Mouse (Mus musculus): ENCODE results near the gene Hilpda. TPM values are rescaled to one million over a fixed set of nuclear protein-coding genes. Genes with fewer than 3 reads are reported as not detected.
A peak's percentile ranks its signal among the peaks of the same experiment; 100 is the strongest.

Hilpda gene
- total RNA-seq, 1 experiment, result 36.9 TPM

GRCm38 (mm10) chr6:29276746-29277145, 4.5 kb downstream of the Hilpda start:
- in situ Hi-C loops (cut with MboI; ENCODE audit: low sequenced_read_pairs in 2 of 2, unreplicated experiment in 2 of 2), result no loop called here
- TF ChIP-seq CHD2 (IDR thresholded peaks at IDR 0.05; ENCODE audit: low read depth, low read length) (no peak), ZNF384 (IDR thresholded peaks at IDR 0.05; ENCODE audit: low read depth, low read length) (no peak), MAFK (IDR thresholded peaks at IDR 0.05; ENCODE audit: insufficient read depth, low read depth, low read length) (no peak), HCFC1 (IDR thresholded peaks at IDR 0.05; ENCODE audit: borderline replicate concordance, insufficient read depth, low read length) (no peak), ZC3H11A (IDR thresholded peaks at IDR 0.05; ENCODE audit: borderline replicate concordance, low read depth, low read length) (no peak)
- H3K4me3 ChIP-seq (ENCODE audit: insufficient read depth in 1 of 2, low read depth in 1 of 2, low read length in 2 of 2, poor library complexity in 1 of 2, severe bottlenecking in 1 of 2), result no peak overlapping the region
- H3K9ac ChIP-seq (ENCODE audit: insufficient read depth, low read depth, low read length, poor library complexity, severe bottlenecking), result no peak overlapping the region
- H3K27ac ChIP-seq (ENCODE audit: insufficient read depth, low read depth, low read length, poor library complexity, severe bottlenecking), result no peak overlapping the region
- H3K4me1 ChIP-seq (ENCODE audit: control insufficient read depth in 2 of 2, insufficient read depth in 2 of 2, low read length in 2 of 2, poor library complexity in 1 of 2), result peaks cover 2% of the 10 kb centered on the region in 2 experiments; a peak in 1 of 4 replicates
- DNase-seq (ENCODE audit: low read depth, low spot score), result no peak
- H3K9me3 ChIP-seq (ENCODE audit: control insufficient read depth, insufficient read depth, low read depth, low read length), result no peaks in the 10 kb centered on the region
- H3K36me3 ChIP-seq (ENCODE audit: control insufficient read depth, insufficient read depth, low read length, poor library complexity, severe bottlenecking), result peaks cover 5% of the 10 kb centered on the region; the same call in 1 of the 2 replicates

- peak; percentile 60 for DNase-seq (ENCODE audit: low read depth, low spot score)
- Histone ChIP-seq H3K9me3 (ENCODE audit: control insufficient read depth, insufficient read depth, low read depth, low read length) (no peaks in the 10 kb centered on the region), H3K4me1 (ENCODE audit: control insufficient read depth in 2 of 2, insufficient read depth in 2 of 2, low read length in 2 of 2, poor library complexity in 1 of 2) (peaks cover 2% of the 10 kb centered on the region in 2 experiments; a peak in 1 of 4 replicates), H3K27ac (ENCODE audit: insufficient read depth, low read depth, low read length, poor library complexity, severe bottlenecking) (no peak overlapping the region), H3K4me3 (ENCODE audit: insufficient read depth in 1 of 2, low read depth in 1 of 2, low read length in 2 of 2, poor library complexity in 1 of 2, severe bottlenecking in 1 of 2) (no peak overlapping the region), H3K36me3 (ENCODE audit: control insufficient read depth, insufficient read depth, low read length, poor library complexity, severe bottlenecking) (peaks cover 5% of the 10 kb centered on the region; the same call in 1 of the 2 replicates), H3K9ac (ENCODE audit: insufficient read depth, low read depth, low read length, poor library complexity, severe bottlenecking) (peak overlapping the region; percentile 50; the same call in 1 of the 2 replicates)
- in situ Hi-C loops (cut with MboI; ENCODE audit: low sequenced_read_pairs in 2 of 2, unreplicated experiment in 2 of 2), result no loop called here
- TF ChIP-seq CHD2 (IDR thresholded peaks at IDR 0.05; ENCODE audit: low read depth, low read length) (no peak), MAFK (IDR thresholded peaks at IDR 0.05; ENCODE audit: insufficient read depth, low read depth, low read length) (no peak), ZC3H11A (IDR thresholded peaks at IDR 0.05; ENCODE audit: borderline replicate concordance, low read depth, low read length) (no peak)
Measured at GRCm38 (mm10) chr6:29278513-29279267, 6.4 kb downstream of the Hilpda start.

DNA sequence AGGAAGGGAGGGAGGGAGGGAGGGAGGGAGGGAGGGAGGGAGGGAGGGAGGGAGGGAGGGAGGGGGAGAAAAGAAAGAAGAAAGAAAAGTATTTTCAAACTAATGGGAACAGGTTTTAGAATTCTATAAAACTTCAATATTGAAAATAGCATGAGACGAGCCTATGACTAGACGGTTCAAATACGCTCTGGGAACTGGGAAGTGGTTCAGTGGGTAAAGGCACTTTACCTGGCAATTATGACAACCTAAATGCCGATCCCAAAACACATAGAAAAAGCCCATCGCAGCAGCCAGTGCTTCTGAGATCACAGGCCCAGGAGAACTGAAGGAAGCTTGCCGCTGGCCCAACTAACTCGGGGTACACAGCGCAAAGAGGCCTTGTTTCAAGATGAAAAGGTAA, 7.0 kb downstream of the Hilpda start, which contains the start of gene Fam71f2:
Gene Fam71f2, plus strand, starts transcription at position 301 of the 400 bp plus-strand sequence.
- in situ Hi-C loops (cut with MboI; ENCODE audit: low sequenced_read_pairs in 2 of 2, unreplicated experiment in 2 of 2), result no loop called here
- no peaks in the 10 kb centered on the region for H3K9me3 ChIP-seq (ENCODE audit: control insufficient read depth, insufficient read depth, low read depth, low read length)
- H3K9ac ChIP-seq (ENCODE audit: insufficient read depth, low read depth, low read length, poor library complexity, severe bottlenecking), result peak within 1 kb of the TSS; percentile 50; the same call in 1 of the 2 replicates
- H3K4me1 ChIP-seq (ENCODE audit: control insufficient read depth in 2 of 2, insufficient read depth in 2 of 2, low read length in 2 of 2, poor library complexity in 1 of 2), result peaks cover 2% of the 10 kb centered on the region in 2 experiments; a peak in 1 of 4 replicates
- no peak within 1 kb of the TSS for H3K4me3 ChIP-seq (ENCODE audit: insufficient read depth in 1 of 2, low read depth in 1 of 2, low read length in 2 of 2, poor library complexity in 1 of 2, severe bottlenecking in 1 of 2)
- DNase-seq (ENCODE audit: low read depth, low spot score), result no peak
- no peak for TF ChIP-seq ZNF384 (IDR thresholded peaks at IDR 0.05; ENCODE audit: low read depth, low read length)
- TF ChIP-seq ZC3H11A (IDR thresholded peaks at IDR 0.05; ENCODE audit: borderline replicate concordance, low read depth, low read length), result no peak
- TF ChIP-seq CHD2 (IDR thresholded peaks at IDR 0.05; ENCODE audit: low read depth, low read length), result no peak
- no peak for TF ChIP-seq MAFK (IDR thresholded peaks at IDR 0.05; ENCODE audit: insufficient read depth, low read depth, low read length)
- TF ChIP-seq HCFC1 (IDR thresholded peaks at IDR 0.05; ENCODE audit: borderline replicate concordance, insufficient read depth, low read length), result no peak
- H3K36me3 ChIP-seq (ENCODE audit: control insufficient read depth, insufficient read depth, low read length, poor library complexity, severe bottlenecking), result peaks cover 5% of the 10 kb centered on the region; the same call in 1 of the 2 replicates
- H3K27ac ChIP-seq (ENCODE audit: insufficient read depth, low read depth, low read length, poor library complexity, severe bottlenecking), result no peak within 1 kb of the TSS

DNA sequence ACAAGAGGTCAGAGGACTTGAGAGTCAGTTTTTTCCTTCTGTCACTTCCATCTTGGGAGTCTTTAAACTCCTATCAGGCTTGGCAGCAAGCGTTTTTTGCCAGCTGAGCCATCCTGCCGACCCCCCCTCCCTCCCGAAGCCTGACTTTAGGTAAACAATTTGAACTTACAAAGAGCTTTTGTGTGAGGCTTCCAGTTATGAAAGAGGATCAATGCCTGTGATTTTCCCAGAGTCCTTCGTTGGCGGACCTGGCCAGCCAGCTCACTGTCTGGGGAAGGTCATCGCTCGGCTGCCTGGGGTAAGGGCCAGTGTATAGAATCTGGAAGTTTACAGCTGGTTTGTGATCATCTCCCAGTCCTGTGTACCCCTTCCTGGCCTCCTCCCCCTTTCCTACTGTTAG, 8.4 kb downstream of the Hilpda start:
- no peak for DNase-seq (ENCODE audit: low read depth, low spot score)
- TF ChIP-seq ZC3H11A (IDR thresholded peaks at IDR 0.05; ENCODE audit: borderline replicate concordance, low read depth, low read length) (no peak), HCFC1 (IDR thresholded peaks at IDR 0.05; ENCODE audit: borderline replicate concordance, insufficient read depth, low read length) (no peak), ZNF384 (IDR thresholded peaks at IDR 0.05; ENCODE audit: low read depth, low read length) (no peak), MAFK (IDR thresholded peaks at IDR 0.05; ENCODE audit: insufficient read depth, low read depth, low read length) (no peak), CHD2 (IDR thresholded peaks at IDR 0.05; ENCODE audit: low read depth, low read length) (no peak)
- H3K27ac ChIP-seq (ENCODE audit: insufficient read depth, low read depth, low read length, poor library complexity, severe bottlenecking), result no peak overlapping the region
- in situ Hi-C loops (cut with MboI; ENCODE audit: low sequenced_read_pairs in 2 of 2, unreplicated experiment in 2 of 2), result no loop called here
- no peaks in the 10 kb centered on the region for H3K9me3 ChIP-seq (ENCODE audit: control insufficient read depth, insufficient read depth, low read depth, low read length)
- H3K4me1 ChIP-seq (ENCODE audit: control insufficient read depth in 2 of 2, insufficient read depth in 2 of 2, low read length in 2 of 2, poor library complexity in 1 of 2), result peaks cover 2% of the 10 kb centered on the region in 2 experiments; a peak in 1 of 4 replicates
- no peak overlapping the region for H3K9ac ChIP-seq (ENCODE audit: insufficient read depth, low read depth, low read length, poor library complexity, severe bottlenecking)
- no peaks in the 10 kb centered on the region for H3K36me3 ChIP-seq (ENCODE audit: control insufficient read depth, insufficient read depth, low read length, poor library complexity, severe bottlenecking)
- no peak overlapping the region for H3K4me3 ChIP-seq (ENCODE audit: insufficient read depth in 1 of 2, low read depth in 1 of 2, low read length in 2 of 2, poor library complexity in 1 of 2, severe bottlenecking in 1 of 2)
